ENCODE assay signal across 32 mouse cellular contexts in genomic region chr2:49539745-49540144, GRCm38 (mm10).
"Had no signal": no experiment of that assay in that cellular context is flagged by ENCODE, and none has a peak within 500 bp of the region (broad histone marks: within the 10 kb centered on the region; RNA-seq: fewer than 3 reads in every experiment).

No protein-coding gene starts in this region.

- H3K4me1 ChIP-seq: limb, embryonic 10.5 days; limb, embryonic 12.5 days; limb, embryonic 13.5 days; limb, embryonic 15.5 days; liver, embryonic 12.5 days; liver, embryonic 13.5 days; liver, embryonic 15.5 days; megakaryocyte, embryonic 14.5 days; midbrain, embryonic 10.5 days; midbrain, embryonic 12.5 days; midbrain, embryonic 13.5 days; midbrain, embryonic 15.5 days; neural tube, embryonic 12.5 days; neural tube, embryonic 13.5 days had no signal

- H3K4me2 ChIP-seq: limb, embryonic 12.5 days; limb, embryonic 13.5 days; limb, embryonic 15.5 days; liver, embryonic 11.5 days; liver, embryonic 12.5 days; liver, embryonic 13.5 days; liver, embryonic 15.5 days; lung, embryonic 14.5 days; lung, embryonic 15.5 days; midbrain, embryonic 11.5 days; midbrain, embryonic 12.5 days; midbrain, embryonic 13.5 days; midbrain, embryonic 15.5 days; neural tube, embryonic 12.5 days; neural tube, embryonic 13.5 days had no signal

- H3K9ac ChIP-seq: limb, embryonic 12.5 days; limb, embryonic 13.5 days; limb, embryonic 15.5 days; liver, embryonic 12.5 days; liver, embryonic 13.5 days; liver, embryonic 14.5 days; liver, embryonic 15.5 days; lung, embryonic 14.5 days; lung, embryonic 15.5 days; midbrain, embryonic 12.5 days; midbrain, embryonic 13.5 days; midbrain, embryonic 15.5 days; neural tube, embryonic 12.5 days; neural tube, embryonic 13.5 days had no signal

- ATAC-seq: liver, embryonic 12.5 days; lung, postnatal 0 days; midbrain, embryonic 13.5 days; midbrain, embryonic 15.5 days; midbrain, embryonic 16.5 days had no signal

- H3K9me3 ChIP-seq: limb, embryonic 10.5 days; limb, embryonic 12.5 days; limb, embryonic 13.5 days; limb, embryonic 15.5 days; liver, embryonic 12.5 days; liver, embryonic 13.5 days; liver, embryonic 15.5 days; lung, embryonic 15.5 days; megakaryocyte, embryonic 14.5 days; midbrain, embryonic 10.5 days; midbrain, embryonic 12.5 days; midbrain, embryonic 13.5 days; midbrain, embryonic 15.5 days; neural tube, embryonic 12.5 days; neural tube, embryonic 13.5 days had no signal

- DNase-seq: left cerebral cortex, postnatal 4 days; liver; liver, embryonic 13.5 days; lung, adult 18-20 months; lung, adult 2 months; lung, embryonic 14.5 days; lung, postnatal 10 days; lung, postnatal 14 days; lung, postnatal 36 days; lung, postnatal 4 days; midbrain, embryonic 14.5 days had no signal

- H3K27me3 ChIP-seq: limb, embryonic 12.5 days; limb, embryonic 13.5 days; limb, embryonic 15.5 days; liver, embryonic 12.5 days; liver, embryonic 13.5 days; liver, embryonic 15.5 days; lung, embryonic 15.5 days; megakaryocyte, embryonic 14.5 days; midbrain, embryonic 12.5 days; midbrain, embryonic 13.5 days; midbrain, embryonic 15.5 days; neural tube, embryonic 12.5 days; neural tube, embryonic 13.5 days had no signal

- H3K4me3 ChIP-seq: limb, embryonic 10.5 days; limb, embryonic 12.5 days; limb, embryonic 13.5 days; limb, embryonic 15.5 days; liver, embryonic 12.5 days; liver, embryonic 13.5 days; liver, embryonic 15.5 days; lung, embryonic 15.5 days; megakaryocyte, embryonic 14.5 days; midbrain, embryonic 10.5 days; midbrain, embryonic 12.5 days; midbrain, embryonic 13.5 days; midbrain, embryonic 15.5 days; myocyte; neural tube, embryonic 12.5 days; neural tube, embryonic 13.5 days had no signal

- H3K27ac ChIP-seq: limb, embryonic 10.5 days; limb, embryonic 12.5 days; limb, embryonic 13.5 days; limb, embryonic 15.5 days; liver, embryonic 12.5 days; liver, embryonic 13.5 days; liver, embryonic 14.5 days; liver, embryonic 15.5 days; lung, embryonic 15.5 days; macrophage; midbrain, embryonic 10.5 days; midbrain, embryonic 12.5 days; midbrain, embryonic 13.5 days; midbrain, embryonic 15.5 days; neural tube, embryonic 12.5 days; neural tube, embryonic 13.5 days had no signal
